Mouse (Mus musculus): ENCODE measurements around the gene Kcnip1.

The Kcnip1 gene

DNA sequence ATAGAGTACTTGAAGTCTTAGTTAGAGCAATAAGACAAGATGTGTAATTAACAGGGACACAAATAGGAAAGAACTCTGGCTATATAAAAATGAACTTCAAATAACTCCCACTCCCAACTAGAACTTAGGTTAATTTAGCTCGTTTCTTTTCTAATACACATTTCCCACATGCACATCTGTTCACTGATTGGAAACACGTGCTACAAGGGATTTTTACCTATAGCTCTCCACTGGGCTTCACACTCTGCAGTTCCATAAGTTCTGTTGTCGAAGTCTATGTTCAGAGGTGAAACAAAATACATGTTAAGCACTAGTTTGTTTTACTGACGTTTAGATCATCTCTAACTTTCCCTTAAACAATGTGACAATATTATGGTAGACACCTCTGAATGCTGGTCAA, 12.8 kb downstream of the Kcnip1 start:
- no peak for DNase-seq

DNA sequence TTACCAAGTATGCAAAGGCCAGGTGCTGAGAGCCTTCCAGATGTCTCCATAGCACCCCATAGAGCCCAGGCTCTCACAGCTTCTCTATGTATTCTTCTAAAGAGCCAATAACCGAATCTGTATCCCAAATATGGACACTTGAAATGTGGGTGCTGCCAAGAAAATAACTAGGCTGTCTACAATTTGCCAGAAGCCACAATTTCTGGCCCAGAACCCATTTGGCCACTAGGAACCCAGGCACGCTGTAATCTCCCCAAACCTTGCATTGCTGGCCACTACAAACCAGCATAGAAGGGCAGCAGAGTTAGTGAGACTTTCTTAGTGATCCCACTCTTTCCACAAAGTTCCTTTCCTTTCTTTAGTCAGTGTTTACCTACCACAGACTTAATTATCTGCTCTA, 17.8 kb downstream of the Kcnip1 start:
- no peak for DNase-seq

DNA sequence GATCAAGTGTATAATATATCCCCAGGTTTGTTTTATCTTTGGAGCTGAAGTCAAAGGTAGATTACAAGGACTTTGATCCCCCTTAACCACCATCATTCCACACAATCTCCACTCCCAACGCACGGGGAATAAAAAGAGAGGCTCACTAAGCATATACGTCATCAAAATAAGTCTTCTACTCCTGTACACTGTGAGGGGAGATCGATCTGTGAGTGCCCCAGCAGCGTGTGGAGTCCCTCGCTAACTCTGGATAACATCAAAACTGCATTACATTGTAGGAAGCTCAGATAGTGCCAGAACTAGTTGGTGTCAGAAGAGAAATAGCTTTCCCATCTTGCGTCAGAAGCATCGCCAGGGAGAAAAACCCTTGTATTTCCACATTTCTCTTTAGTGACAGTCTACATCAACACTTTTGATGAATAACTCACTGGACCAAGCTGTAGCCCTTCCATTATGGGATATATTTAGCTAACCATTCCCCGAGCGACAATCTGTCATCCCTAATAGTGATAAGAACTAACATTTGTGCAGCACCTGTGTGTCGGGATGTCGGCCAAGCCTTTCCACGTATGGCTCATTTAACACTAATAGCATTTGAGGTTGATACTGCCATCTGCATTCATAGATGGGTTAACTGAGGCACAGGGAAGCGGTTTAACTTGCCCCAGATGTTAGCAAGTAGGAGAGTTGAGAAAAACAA, 18.5 kb downstream of the Kcnip1 start:
- no peak for DNase-seq

DNA sequence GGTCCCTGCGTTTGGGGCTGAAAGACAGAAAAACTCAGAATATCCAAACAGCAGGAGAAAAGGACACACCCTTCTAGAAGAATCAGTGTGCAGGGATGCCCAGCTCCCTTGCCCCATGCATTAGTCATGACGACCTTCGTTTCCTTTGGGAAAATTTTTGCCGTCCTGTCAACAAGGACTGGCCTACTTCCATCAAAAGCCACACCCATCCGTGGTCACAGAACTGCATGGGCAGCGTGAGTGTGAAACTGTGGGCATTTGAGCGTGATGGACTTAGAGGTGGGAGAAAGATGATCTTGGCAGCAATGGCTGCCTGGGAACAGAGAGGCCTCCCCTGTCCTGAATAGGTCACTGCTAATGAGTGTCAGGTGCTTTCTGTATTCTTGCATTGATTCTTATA, 20.8 kb downstream of the Kcnip1 start:
- DNase-seq = no peak

DNA sequence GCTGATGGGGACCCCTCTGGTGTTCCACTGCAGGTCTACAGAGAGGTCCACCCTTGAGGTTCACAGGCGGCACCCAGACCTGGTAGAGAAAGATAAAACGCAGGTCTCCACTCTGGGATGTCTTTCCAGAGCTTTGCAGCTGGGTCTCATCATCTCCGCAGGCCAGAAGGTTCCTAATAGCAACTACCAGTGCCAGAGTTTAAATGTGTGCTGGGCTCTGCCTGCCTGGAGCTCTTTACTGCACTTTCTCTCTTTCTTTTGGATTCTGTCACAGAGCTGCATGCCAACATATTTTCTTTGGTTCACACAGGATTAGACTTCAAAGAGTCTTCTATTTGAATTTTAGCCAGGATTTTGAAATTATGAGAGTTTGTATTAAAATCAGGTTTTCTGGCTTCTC, 23.8 kb downstream of the Kcnip1 start:
- no peak for DNase-seq

DNA sequence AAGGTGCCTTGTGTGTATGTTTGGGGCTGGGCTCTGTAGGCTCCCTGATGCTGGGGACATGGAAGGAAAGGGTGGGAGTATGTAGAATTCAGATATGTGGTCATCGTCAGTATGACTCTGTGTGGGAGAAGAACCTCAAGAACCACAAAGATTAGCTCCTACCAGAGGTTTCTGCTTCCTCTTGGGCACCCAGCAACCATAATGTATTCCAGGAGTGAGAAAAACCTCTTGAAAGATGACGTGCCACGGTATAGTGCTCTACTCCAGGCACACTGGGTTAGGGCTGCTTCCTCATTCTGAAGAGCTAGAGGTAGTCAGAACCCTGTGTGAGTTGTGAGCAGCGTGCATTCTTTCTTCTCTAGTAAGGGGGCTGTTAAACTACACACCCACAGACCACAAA, 25.2 kb downstream of the Kcnip1 start:
- DNase-seq = no peak

DNA sequence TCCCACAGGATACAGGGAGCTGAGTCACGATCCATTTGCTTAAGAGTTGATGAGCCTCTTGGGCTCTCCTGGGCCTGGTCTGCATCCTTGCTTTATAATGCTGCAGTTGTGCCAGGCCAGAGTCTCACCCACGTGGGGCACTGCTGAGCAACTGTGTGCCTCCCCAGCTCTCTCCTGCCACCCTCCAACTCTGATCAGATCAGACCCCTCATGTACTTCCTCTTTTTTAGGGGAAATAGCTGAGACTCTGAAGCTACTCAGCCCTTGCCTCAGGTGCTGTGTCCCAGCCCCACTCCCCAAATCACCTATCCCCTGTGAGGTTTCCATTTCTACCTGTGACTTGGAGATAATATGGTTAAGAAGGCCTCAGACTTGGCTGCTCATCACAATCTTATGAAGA, 27.6 kb downstream of the Kcnip1 start:
- DNase-seq = peak; percentile 22

DNA sequence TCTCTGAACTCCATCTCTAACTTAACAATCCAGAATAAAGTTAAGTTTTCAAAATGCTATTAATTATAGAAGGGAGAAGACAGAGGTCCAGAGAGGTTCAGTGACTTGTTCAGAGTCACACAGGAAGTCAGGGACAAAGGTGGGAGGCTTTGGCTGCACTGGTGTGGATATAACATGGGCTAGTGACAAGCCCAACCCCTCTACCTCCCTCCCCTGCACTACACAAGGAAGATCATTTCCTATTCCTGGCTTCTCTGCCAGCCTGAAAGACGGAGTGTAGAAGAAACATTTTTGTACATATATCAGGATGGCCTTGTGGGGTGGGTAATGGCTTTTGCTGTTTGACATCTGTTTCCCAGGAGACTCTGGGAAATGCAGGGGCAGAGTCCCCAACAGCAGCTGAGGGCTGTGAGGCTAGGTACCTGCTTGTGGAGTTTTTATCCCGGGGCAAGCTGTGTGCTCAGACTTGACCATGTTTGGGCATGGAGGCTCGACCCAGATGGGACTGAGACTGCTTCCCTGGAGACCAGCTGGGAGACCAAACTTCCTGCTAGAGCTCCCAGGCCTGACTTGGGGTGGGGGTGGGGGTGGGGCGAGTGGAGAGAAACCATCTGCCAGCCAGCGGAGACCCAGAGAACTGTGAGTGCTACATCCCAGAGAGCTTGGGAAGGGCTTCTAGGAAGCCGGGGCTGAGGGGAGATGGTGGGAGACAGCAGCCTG, 30.1 kb downstream of the Kcnip1 start, which contains the start of gene Kcnmb1:
Gene Kcnmb1, plus strand, starts transcription at position 326 of the 720 bp plus-strand sequence.
- no peak for DNase-seq

DNA sequence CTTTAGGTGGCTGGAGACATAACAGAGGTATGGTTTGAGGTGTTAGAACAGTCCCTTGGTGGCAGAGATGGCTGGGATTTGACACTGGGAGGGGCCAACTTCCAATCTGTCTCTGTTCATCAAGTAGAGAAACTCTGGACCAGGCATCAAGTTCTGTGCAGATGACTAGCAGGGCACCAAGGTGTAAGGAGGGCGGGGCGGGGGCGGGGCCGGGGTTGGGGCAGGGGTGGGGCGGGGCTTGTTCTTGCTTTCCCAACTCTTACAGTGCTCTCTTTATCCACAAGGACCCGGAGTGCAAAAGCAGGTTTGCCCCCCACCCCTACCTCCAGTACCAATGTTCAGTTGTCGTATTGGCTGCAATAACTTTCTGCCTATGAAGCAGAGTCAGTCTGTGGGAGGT, 30.8 kb downstream of the Kcnip1 start:
- DNase-seq = no peak

DNA sequence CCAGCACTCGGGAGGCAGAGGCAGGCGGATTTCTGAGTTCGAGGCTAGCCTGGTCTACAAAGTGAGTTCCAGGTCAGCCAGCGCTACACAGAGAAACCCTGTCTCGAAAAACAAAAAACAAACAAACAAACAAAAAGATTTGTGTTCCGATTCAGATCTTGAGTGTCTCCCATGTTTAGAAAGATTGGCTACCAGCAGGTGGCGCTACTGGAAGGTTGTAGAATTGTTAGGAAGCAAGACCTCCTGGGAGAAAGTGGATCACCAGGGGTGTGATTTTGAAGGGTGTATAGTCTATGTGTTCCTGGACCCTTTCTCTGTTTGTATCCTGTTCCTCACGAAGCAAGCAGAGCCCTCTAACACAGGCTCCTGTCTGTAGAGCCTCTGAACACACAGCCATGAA, 34.2 kb downstream of the Kcnip1 start:
- DNase-seq = peak; percentile 65

DNA sequence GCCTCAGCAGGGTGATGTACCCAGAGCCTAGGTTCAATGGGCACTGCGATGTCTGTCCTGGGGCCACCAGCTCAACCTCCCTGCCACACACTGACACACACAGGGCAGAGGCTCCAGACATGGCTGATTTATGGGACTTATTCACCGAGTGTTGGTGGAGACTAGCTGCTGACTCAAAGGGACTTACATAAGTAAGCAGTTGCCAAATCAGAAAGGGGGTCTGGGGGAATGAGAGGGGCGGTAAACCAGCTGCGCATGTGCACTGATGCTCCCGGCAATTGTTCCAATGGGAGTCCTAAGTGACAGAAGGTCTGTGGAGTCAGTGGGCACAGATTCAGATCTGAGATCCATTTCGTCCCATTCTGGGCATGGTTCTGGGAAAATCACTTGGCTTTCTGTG, 35.4 kb downstream of the Kcnip1 start:
- DNase-seq = no peak

DNA sequence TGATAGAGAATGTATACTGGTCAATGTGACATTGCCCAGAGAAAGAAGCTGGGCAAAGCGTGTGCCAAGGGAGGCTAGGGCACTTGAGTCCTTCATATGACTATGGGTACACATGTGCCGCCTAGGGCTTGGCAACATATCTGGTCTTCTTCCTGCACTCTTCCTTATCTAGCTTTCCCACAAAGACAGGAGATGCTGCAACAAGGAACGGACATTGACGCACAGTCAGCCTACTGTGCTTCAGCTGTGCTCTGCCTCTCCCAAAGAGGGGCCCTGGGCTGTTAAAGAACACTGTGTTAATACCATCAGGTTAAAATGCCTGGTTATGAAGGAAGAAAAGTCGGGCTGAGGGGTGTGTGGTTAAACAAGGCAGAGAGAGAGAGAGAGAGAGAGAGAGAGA, 36.3 kb downstream of the Kcnip1 start:
- DNase-seq = no peak

DNA sequence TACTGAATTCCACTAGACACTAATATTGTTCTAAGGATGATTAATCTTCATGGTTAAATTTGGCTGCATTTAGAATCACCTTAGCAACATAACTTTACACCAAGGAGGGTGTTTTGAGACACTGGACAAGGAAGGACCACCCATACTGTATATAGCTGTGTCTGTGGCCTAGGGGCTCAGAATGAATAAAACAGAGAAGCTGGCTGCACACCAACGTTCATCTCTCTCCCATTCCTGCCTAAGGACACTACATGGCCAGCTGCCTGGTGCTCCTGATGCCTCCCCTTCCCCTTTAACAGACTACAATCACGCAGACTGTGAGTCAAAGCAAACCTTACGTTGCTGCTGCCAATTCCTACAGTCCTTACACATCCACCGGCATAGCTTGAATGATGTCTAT, 37.0 kb downstream of the Kcnip1 start:
- no peak for DNase-seq

DNA sequence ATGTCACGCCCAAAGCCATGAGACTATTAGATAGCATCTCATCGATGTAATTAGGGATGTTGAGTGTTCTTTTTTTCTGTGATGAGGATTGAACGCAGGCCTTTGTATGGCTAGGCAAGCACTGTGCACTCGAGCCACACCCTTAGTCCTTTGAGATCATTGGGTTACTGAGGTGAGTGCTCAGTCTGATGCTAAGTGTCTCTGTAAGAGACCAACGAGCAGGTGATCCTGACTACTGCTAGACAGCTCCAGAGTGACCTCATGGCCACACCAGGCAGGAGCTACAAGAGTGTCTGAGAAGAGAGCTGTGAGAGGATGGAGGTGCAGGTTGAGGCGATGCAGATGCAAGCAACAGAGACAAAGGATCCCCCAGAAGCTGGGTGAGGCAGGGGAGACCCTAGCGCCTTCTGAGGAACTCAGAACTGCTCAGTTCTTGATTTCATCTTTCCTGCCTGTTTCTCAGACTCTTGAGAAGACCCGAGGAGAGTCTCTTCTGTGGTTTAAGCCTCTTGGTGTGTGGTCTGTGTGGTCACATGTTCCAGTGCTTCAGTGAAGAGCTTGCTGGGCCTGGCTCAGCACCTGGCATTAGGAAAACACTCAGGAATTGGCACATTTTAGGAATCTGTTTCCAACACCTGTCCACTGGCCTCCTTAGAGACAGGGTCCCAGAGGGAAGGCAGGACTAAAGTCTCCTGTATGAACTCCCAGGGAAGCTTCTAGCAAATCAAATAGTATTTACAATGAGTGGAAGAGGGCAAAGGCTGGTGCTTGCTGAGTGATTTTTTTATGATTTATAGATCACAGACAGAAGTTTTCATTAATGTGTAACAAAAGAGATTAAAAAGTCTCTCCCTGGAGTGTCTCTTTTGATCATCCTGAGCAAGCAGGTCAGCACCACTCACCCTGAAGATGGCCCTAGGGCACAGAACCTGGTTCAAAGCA, 41.0 kb downstream of the Kcnip1 start:
- DNase-seq = no peak

DNA sequence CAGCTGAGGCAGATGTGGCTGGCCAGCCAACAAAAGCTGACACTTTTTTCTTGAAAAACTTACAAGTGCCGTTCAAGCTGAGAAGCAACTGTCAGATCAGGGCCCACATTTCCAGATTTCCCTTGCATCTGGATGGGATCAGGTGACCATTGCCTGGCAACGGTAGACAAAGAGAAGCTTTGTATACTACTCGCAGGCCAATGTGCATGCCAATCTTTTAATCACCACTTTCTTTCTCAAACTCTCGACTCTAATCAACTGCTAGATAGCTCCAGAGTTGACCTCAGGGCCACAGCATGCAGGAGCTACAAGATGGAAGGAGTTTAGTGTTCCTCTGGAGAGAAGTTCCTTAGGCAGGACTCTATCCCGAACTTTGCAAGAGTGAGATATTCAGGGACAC, 41.8 kb downstream of the Kcnip1 start:
- no peak for DNase-seq

DNA sequence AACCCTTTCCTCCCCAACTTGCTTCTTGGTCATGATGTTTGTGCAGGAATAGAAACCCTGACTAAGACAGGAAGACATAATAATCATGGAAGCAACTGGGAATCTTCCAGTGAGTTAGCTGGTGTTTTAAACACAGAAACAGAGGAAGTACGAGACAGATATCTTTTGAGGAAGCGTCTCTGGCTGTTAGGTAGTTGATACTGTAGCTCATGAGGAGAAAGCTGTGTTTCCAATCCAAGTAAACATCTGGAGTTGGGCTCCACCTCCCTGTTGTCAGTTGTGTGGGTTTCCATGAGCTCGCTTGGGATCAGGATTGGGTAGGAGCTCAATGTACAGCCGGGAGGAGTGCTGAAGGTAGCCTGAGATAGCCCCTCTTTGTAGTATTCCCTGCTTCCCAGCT, 46.5 kb downstream of the Kcnip1 start:
- no peak for DNase-seq

DNA sequence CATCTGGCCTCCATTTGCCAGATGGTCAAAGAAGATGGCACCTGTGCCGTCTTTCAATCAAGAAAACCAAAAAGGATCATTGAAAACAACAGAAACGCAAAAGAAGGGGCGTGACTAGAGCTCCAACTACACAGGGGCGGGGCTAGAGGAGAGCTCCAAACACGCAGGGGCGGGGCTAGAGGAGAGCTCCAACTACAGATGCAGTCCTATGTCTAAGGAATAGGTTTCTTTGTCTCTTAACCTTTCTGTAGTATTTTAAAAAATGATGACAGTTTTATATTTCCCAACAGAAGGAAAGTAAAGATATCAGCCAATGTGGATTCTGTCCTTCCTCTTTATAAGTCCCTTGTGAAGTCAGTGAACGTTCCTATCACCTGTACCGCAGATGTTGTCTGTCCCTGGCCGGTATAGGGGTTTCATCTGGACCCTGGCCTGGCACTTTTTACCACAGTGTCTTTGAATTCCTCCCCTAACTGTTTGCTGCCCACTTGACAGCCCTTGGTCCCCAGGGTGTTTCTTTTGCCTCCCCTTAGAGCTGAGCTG, 48.1 kb downstream of the Kcnip1 start:
- DNase-seq = no peak

DNA sequence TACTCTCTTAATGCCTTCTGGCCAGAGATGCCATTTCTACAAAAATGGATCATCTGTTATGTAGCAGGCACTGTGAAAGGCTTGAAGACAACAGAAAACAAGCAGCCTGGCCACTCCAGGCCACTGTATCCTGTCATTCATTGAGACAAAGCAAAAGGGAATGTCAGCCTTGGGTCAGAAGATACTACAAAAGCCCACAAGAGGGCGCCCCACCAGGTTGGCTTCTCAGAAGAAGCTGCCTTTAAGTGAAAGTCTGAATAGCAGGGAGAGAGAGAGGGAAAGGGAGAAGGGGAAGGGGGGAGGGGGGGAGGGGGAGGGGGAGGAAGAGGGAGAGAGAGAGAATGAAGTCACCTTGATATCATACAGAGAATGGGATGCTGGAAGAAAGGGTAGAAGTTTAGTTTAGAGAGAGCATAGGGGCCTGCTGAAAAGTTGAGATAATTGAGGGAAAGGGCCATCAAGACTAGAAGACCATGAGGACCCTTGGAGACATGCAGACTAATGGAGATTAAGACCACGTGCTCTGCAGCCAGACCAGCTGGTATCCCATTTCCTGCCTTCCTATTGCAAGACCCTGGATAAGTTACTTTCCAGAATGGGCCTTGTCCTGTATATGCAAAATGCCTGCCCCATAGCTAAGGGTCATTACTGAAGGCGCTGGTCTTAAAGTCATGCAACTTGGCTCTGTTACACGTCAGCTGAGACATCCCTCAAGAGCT, 48.7 kb downstream of the Kcnip1 start:
- DNase-seq = peak; percentile 67

DNA sequence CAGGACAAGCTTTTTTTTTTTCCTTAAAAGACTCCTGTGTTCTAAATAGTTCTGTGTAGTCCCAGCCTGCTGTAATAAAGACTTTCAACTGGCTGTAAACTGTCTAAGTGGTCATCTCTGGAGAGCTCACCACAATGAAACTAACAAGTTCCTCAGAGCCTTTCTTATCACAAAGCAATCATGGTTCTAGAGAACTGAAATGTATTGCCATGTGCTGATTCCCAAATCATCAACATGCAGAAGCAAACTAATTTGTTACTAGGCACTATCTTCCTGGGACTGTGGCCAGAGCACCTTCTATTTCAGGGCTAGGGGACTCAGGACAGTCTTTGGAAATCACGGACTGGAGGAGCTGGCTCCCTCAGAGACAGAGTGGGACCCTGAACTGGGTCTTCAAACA, 49.4 kb downstream of the Kcnip1 start:
- no peak for DNase-seq

DNA sequence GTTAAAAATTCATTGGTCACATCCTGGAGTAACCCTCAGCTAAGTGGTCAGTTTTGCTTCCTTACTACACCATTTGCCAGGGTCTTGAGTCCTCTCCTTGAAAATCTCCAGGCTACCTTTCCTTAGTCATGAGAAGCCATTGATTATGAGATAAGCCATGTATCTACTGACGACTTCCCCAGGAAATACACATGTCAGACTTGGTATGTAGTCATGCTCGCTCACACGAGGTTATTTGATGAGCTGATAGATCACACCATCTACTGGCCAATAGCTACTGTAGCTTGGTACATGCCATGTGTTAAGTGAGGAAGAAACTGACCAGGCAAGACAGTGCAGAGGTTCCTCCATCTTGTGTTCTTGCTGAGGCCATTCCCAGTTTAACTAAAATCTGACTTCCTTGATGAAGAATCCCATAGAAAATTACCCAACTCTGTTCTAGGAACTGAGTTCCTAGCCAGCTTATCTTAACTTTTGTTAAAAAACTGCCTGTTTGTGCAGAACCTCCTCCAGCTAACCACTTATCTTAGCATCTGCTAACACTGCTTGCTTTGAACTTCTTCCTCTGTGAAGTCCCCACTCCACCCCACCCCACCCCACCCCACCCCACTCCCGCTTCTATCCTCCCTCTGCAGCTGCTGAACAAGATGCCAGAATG, 53.4 kb downstream of the Kcnip1 start:
- peak; percentile 33 for DNase-seq

DNA sequence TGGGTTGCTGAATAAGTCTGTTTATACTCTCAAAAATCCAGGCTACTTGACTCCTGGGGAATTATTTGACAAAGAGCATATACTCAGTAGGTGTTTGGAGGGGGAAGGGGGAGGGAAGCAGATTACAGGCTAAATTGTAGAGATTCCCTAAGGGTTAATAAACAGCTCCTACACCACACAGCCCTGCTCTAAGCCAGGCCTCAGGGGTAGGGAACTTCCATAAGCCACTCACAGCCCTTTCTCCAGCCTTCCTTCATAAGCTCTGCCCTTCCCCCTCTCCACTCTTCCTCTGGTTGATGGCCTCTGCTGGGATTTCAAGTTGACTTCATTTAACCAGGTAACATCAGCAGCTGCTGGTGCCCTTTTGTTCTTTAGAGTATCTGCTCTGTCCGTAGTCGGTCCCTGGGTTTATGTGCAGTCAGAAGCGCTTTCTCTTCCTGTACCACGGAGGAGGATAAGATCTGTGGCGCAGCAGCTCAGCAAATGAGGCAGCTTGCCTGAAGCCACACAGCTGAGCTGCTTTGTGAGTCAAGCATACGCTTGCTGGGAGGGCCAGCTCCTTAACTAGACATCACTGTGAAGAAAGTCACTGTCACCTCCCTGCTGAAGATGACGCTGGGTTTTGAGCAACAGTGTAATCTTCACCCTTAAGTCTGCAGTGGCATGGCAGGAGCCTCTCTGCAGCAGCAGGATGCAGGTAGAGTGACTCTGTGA, 54.2 kb downstream of the Kcnip1 start:
- DNase-seq = peak; percentile 82
